Mouse (Mus musculus): ENCODE measurements around the gene Hp1bp3.

DNA sequence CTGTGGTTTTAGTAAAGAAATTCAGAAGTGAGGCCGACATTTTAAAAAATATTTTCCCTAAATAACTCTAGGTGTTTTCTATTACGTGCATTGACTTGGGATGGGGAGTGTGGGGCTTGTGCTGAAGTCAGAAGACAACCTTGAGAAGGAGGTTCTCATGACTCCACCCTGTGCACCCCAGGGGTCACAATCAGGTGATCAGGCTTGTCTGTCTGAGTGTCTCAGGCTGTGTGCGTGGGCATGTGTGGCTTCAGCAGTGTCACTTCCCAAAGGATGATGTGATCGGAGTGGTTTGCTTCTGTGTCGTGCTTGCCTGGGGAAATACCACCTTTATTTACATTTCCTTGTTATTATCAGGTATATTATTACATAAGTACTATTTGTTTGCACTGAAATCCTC, 3.2 kb downstream of the Hp1bp3 start:
- TF ChIP-seq POLR2A (IDR thresholded peaks at IDR 0.05; ENCODE audit: control insufficient read depth, low read depth, low read length) (no peak), CTCF (IDR thresholded peaks at IDR 0.05; ENCODE audit: control insufficient read depth, insufficient read depth, insufficient replicate concordance, low read depth, low read length) (no peak)

All from testis, adult 2 months (tissue).